Mouse (Mus musculus): ENCODE measurements around the gene Strada.

DNA sequence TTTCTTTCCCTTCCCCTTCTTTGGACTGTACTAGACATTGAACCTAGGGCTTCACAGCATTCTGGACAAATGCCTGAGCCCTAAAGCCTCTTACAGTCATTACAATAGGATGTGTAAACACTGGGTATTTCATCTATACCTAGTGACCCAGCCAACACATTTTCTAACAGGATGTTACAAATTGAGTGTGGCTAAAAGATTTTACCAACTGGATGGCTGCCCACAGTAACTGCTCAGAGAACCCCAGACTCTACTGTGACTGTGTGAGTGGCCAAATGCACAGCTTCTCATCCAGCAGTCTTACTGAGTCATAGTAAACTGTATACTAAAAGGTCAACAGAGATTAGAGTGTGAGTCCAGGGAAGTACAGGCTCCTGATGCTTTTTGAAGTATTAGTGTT is 6.6 kb downstream of the Strada start:
- TF ChIP-seq CTCF (IDR thresholded peaks at IDR 0.05; ENCODE audit: low read depth) (no peak), EP300 (IDR thresholded peaks at IDR 0.05; ENCODE audit: low read depth) (no peak)
